Mouse (Mus musculus): ENCODE measurements around the gene Tex33.

DNA sequence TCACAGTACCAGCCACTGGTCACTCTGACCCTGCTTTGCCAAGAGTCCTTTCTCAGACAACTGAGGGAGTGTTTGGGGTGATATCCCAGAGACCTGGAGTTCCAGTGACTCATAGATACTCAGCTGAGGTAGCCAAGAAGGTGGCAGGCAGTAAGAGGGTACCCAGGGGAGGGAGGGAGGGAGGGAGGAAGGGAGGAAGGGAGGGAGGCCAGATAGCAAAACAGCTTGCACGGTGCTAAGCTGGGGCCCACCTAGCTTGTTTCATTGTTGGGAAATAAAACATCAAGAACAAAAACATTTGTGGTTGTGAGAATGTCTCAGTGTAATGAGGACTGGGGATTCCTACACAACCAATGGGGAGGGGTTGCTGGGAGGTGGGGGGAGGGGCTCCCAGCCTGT is 18.0 kb upstream of the Tex33 start:
- no peak for TF ChIP-seq CTCF (IDR thresholded peaks at IDR 0.05; ENCODE audit: extremely low read depth, insufficient read depth, low read length)
- no peak for TF ChIP-seq POLR2A (IDR thresholded peaks at IDR 0.05; ENCODE audit: extremely low read depth, insufficient read depth, low read length)

Data from cortical plate, adult 2 months (tissue).